Mouse (Mus musculus) forebrain, embryonic 12.5 days (tissue): ENCODE results near the gene Gtf3c5. TPM values are rescaled to one million over a fixed set of nuclear protein-coding genes. Genes with fewer than 3 reads are reported as not detected.

ENCODE experiments used
- microRNA-seq: library from miRNA; unstranded; fragments of <30 nt; microRNA quantifications from one replicate; pipeline ENCODE4, GENCODE M21; 2017
- polyA plus RNA-seq: library from polyadenylated mRNA; unstranded; fragments of >200 nt; fragmentation: Nextera tagmentation; extraction: Ambion mirVana; gene quantifications from 2 replicates; pipeline ENCODE4 v1.2.1, GENCODE M21; 2016

Gene Gtf3c5
- polyA plus RNA-seq, 1 experiment from 2014 or later: 46.9 TPM

Small RNA genes within 50 kb of the gene (microRNA-seq; reads per million reads assigned to microRNA genes)
- not detected for gene Gm22824

Other genes with a start within 250 kb of the Gtf3c5 start
- gene Ppp1r26, start 137.0 kb downstream of the Gtf3c5 start, polyA plus RNA-seq: 9.2 and 9.6 TPM in 2 replicates
- 1.3 and 2.3 TPM in 2 replicates for gene 1700007K13Rik, start 117.4 kb downstream of the Gtf3c5 start, polyA plus RNA-seq
- gene Mrps2, start 115.7 kb downstream of the Gtf3c5 start, polyA plus RNA-seq: 58.0 and 58.1 TPM in 2 replicates
- gene Gbgt1, start 86.9 kb downstream of the Gtf3c5 start, polyA plus RNA-seq: 0.32 TPM in 2 replicates
- 0.61 and 0.64 TPM in 2 replicates for gene Gm10134, start 77.7 kb downstream of the Gtf3c5 start, polyA plus RNA-seq
- 55.2 and 62.6 TPM in 2 replicates for gene Ralgds, start 70.6 kb downstream of the Gtf3c5 start, polyA plus RNA-seq
- gene Cel, start 20.3 kb downstream of the Gtf3c5 start, polyA plus RNA-seq: not detected in 2 replicates
- gene Gfi1b, start 38.2 kb upstream of the Gtf3c5 start, polyA plus RNA-seq: 0.77 and 2.0 TPM in 2 replicates
- 27.7 and 31.7 TPM in 2 replicates for gene Tsc1, start 57.5 kb upstream of the Gtf3c5 start, polyA plus RNA-seq
- gene Spaca9, start 116.0 kb upstream of the Gtf3c5 start, polyA plus RNA-seq: 1.5 and 1.7 TPM in 2 replicates
- 0.33 and 0.75 TPM in 2 replicates for gene Ak8, start 116.4 kb upstream of the Gtf3c5 start, polyA plus RNA-seq